In genomic region chr2:59862618-59863017, GRCm38 (mm10) we compare ENCODE assay signal across 15 mouse cellular contexts.
"Had no signal": no experiment of that assay in that cellular context is flagged by ENCODE, and none has a peak within 500 bp of the region (broad histone marks: within the 10 kb centered on the region; RNA-seq: fewer than 3 reads in every experiment).

No protein-coding gene starts in this region.

- H3K4me1 ChIP-seq: neural tube, embryonic 15.5 days; stomach, embryonic 15.5 days had no signal

- H3K36me3 ChIP-seq: neural tube, embryonic 15.5 days; stomach, embryonic 15.5 days had no signal

- H3K27me3 ChIP-seq: neural tube, embryonic 13.5 days; neural tube, embryonic 15.5 days; stomach, embryonic 15.5 days had no signal

- DNase-seq: right cerebral cortex, adult 18-20 months; right cerebral cortex, postnatal 14 days; right cerebral cortex, postnatal 25 days; right cerebral cortex, postnatal 4 days; spleen, adult 18-20 months; thymus, adult 18-20 months; thymus, adult 2 months; thymus, postnatal 14 days; thymus, postnatal 25 days; thymus, postnatal 36 days; thymus, postnatal 4 days had no signal

- H3K27ac ChIP-seq: neural tube, embryonic 13.5 days; neural tube, embryonic 15.5 days; stomach, embryonic 15.5 days; stomach, postnatal 0 days had no signal

- H3K9ac ChIP-seq: neural tube, embryonic 13.5 days; neural tube, embryonic 15.5 days; stomach, embryonic 15.5 days had no signal

- H3K9me3 ChIP-seq: neural tube, embryonic 13.5 days; neural tube, embryonic 15.5 days; stomach, embryonic 15.5 days had no signal

- H3K4me3 ChIP-seq: neural tube, embryonic 13.5 days; neural tube, embryonic 15.5 days; stomach, embryonic 15.5 days had no signal

- H3K4me2 ChIP-seq: neural tube, embryonic 13.5 days; neural tube, embryonic 15.5 days; stomach, embryonic 15.5 days had no signal
